Mouse (Mus musculus) frontal cortex, postnatal 14 days (tissue): ENCODE data around the gene Ccdc77.
"Not testable (repeated sequence)": the region's sequence is repeated elsewhere in the genome, so short reads cannot be mapped to it uniquely, and the experiment has no call there.

Source experiments
- DNase-seq, 2 experiments: peaks; one replicate each; pipeline ENCODE4 v3.0.0; 2022; ENCODE audit warnings: low spot score in 2 of 2

Ccdc77 gene

GRCm38 (mm10) chr6:120309787-120310186 is 54.4 kb downstream of the Ccdc77 start:
- DNase-seq, result no peak

GRCm38 (mm10) chr6:120309338-120309737 is 54.8 kb downstream of the Ccdc77 start:
- DNase-seq, result no peak

- DNase-seq, result no peak
Measured at GRCm38 (mm10) chr6:120306859-120307594, 57.1 kb downstream of the Ccdc77 start.

- no peak for DNase-seq
Measured at GRCm38 (mm10) chr6:120302755-120303316, 61.3 kb downstream of the Ccdc77 start.

GRCm38 (mm10) chr6:120301137-120301536 is 63.0 kb downstream of the Ccdc77 start:
- peak; percentile 8 to 42 for DNase-seq

GRCm38 (mm10) chr6:120296589-120296988 is 67.6 kb downstream of the Ccdc77 start:
- DNase-seq, result not testable (repeated sequence)

- DNase-seq, result no peak
Measured at GRCm38 (mm10) chr6:120294785-120295133, 69.4 kb downstream of the Ccdc77 start.

GRCm38 (mm10) chr6:120294056-120294784 is 70.0 kb downstream of the Ccdc77 start, which contains the start of the genes D330020A13Rik and B4galnt3:
D330020A13Rik (plus strand) TSS chr6:120294364.
B4galnt3 (minus strand) TSS chr6:120294559.
- DNase-seq, result peak in 1 of 2 experiments; percentile 38

GRCm38 (mm10) chr6:120291396-120292009 is 72.7 kb downstream of the Ccdc77 start:
- no peak for DNase-seq

- no peak for DNase-seq
Measured at GRCm38 (mm10) chr6:120289430-120289829, 74.7 kb downstream of the Ccdc77 start.

- DNase-seq, result no peak
Measured at GRCm38 (mm10) chr6:120288541-120288940, 75.6 kb downstream of the Ccdc77 start.

- no peak for DNase-seq
Measured at GRCm38 (mm10) chr6:120287279-120287678, 76.9 kb downstream of the Ccdc77 start.

- no peak for DNase-seq
Measured at GRCm38 (mm10) chr6:120276874-120277449, 87.2 kb downstream of the Ccdc77 start.

GRCm38 (mm10) chr6:120275301-120275700 is 88.9 kb downstream of the Ccdc77 start:
- no peak for DNase-seq

GRCm38 (mm10) chr6:120274887-120275286 is 89.3 kb downstream of the Ccdc77 start:
- DNase-seq, result no peak
